Mouse (Mus musculus): ENCODE results near the gene Cdh10.

DNA sequence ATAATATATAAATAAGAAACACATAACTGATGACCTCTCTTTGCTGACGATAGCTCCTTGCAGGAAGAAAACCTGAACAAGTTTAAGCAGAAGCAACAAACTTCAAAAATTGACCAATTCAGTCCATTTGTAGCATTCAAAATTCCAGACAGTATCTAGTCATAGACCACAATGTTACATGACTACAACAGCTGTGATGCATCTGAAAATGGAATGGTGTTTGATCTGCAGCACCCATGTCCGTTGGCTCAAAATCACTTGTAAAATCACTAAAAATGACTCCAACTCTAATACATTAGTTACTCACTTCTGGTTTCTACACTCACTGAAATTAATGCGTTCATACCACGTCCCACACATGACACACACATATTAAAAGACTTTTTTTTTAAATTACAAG lies 91.9 kb downstream of the Cdh10 start:
- TF ChIP-seq FLI1 (IDR thresholded peaks at IDR 0.05; ENCODE audit: low read length), result no peak
- TF ChIP-seq GATA1 (IDR thresholded peaks at IDR 0.05; ENCODE audit: borderline replicate concordance, low read length), result no peak

All from megakaryocyte, embryonic 14.5 days (primary cell).